Mouse (Mus musculus): ENCODE data around the gene Fmn2.

Fmn2 gene

GRCm38 (mm10) chr1:174557211-174557610, 55.6 kb downstream of the Fmn2 start:
- no peak for DNase-seq (ENCODE audit: low spot score in 2 of 2)

GRCm38 (mm10) chr1:174557841-174558240, 56.2 kb downstream of the Fmn2 start:
- DNase-seq (ENCODE audit: low spot score in 2 of 2) = no peak

GRCm38 (mm10) chr1:174558488-174558887, 56.9 kb downstream of the Fmn2 start:
- DNase-seq (ENCODE audit: low spot score in 2 of 2) = no peak

GRCm38 (mm10) chr1:174564561-174564960, 62.9 kb downstream of the Fmn2 start:
- no peak for DNase-seq (ENCODE audit: low spot score in 2 of 2)

- DNase-seq (ENCODE audit: low spot score in 2 of 2) = no peak
Measured at GRCm38 (mm10) chr1:174568609-174569008, 67.0 kb downstream of the Fmn2 start.

GRCm38 (mm10) chr1:174592420-174592980, 90.9 kb downstream of the Fmn2 start:
- no peak for DNase-seq (ENCODE audit: low spot score in 2 of 2)

- peak; percentile 37 to 54 for DNase-seq (ENCODE audit: low spot score in 2 of 2)
Measured at GRCm38 (mm10) chr1:174594989-174595388, 93.4 kb downstream of the Fmn2 start.

- DNase-seq (ENCODE audit: low spot score in 2 of 2) = no peak
Measured at GRCm38 (mm10) chr1:174597495-174597894, 95.9 kb downstream of the Fmn2 start.

GRCm38 (mm10) chr1:174598226-174598625, 96.6 kb downstream of the Fmn2 start:
- no peak for DNase-seq (ENCODE audit: low spot score in 2 of 2)

GRCm38 (mm10) chr1:174600041-174600440, 98.4 kb downstream of the Fmn2 start:
- DNase-seq (ENCODE audit: low spot score in 2 of 2) = no peak

GRCm38 (mm10) chr1:174600620-174601019, 99.0 kb downstream of the Fmn2 start:
- DNase-seq (ENCODE audit: low spot score in 2 of 2) = no peak

GRCm38 (mm10) chr1:174617368-174617767, 115.7 kb downstream of the Fmn2 start:
- no peak for DNase-seq (ENCODE audit: low spot score in 2 of 2)

- DNase-seq (ENCODE audit: low spot score in 2 of 2) = no peak
Measured at GRCm38 (mm10) chr1:174621512-174621911, 119.9 kb downstream of the Fmn2 start.

GRCm38 (mm10) chr1:174623054-174623453, 121.4 kb downstream of the Fmn2 start:
- DNase-seq (ENCODE audit: low spot score in 2 of 2) = no peak

GRCm38 (mm10) chr1:174630074-174630473, 128.4 kb downstream of the Fmn2 start:
- no peak for DNase-seq (ENCODE audit: low spot score in 2 of 2)

- DNase-seq (ENCODE audit: low spot score in 2 of 2) = no peak
Measured at GRCm38 (mm10) chr1:174636291-174636690, 134.7 kb downstream of the Fmn2 start.

- DNase-seq (ENCODE audit: low spot score in 2 of 2) = no peak
Measured at GRCm38 (mm10) chr1:174637564-174638085, 136.0 kb downstream of the Fmn2 start.

GRCm38 (mm10) chr1:174640901-174641300, 139.3 kb downstream of the Fmn2 start:
- DNase-seq (ENCODE audit: low spot score in 2 of 2) = no peak

- DNase-seq (ENCODE audit: low spot score in 2 of 2) = no peak
Measured at GRCm38 (mm10) chr1:174643431-174644010, 141.9 kb downstream of the Fmn2 start.

GRCm38 (mm10) chr1:174649421-174649826, 147.8 kb downstream of the Fmn2 start:
- DNase-seq (ENCODE audit: low spot score in 2 of 2) = no peak

GRCm38 (mm10) chr1:174654565-174654964, 152.9 kb downstream of the Fmn2 start:
- peak in 1 of 2 experiments; percentile 4 for DNase-seq (ENCODE audit: low spot score in 2 of 2)

- DNase-seq (ENCODE audit: low spot score in 2 of 2) = no peak
Measured at GRCm38 (mm10) chr1:174655354-174655753, 153.7 kb downstream of the Fmn2 start.

GRCm38 (mm10) chr1:174656554-174656953, 154.9 kb downstream of the Fmn2 start:
- DNase-seq (ENCODE audit: low spot score in 2 of 2) = no peak

Data from urinary bladder, postnatal 36 days (tissue).